Mouse (Mus musculus) ovary, adult 18-20 months (tissue): ENCODE measurements at regions not wholly inside any gene's neighbourhood (a gene's known extent, or its start where the extent isn't known, plus 50 kb on each side); places are given as distances from the start of the nearest gene placed in this dataset.

Source experiments
- DNase-seq: peaks from one replicate; pipeline ENCODE4 v3.0.0; 2022; ENCODE audit warnings: low spot score, mixed read lengths

DNA sequence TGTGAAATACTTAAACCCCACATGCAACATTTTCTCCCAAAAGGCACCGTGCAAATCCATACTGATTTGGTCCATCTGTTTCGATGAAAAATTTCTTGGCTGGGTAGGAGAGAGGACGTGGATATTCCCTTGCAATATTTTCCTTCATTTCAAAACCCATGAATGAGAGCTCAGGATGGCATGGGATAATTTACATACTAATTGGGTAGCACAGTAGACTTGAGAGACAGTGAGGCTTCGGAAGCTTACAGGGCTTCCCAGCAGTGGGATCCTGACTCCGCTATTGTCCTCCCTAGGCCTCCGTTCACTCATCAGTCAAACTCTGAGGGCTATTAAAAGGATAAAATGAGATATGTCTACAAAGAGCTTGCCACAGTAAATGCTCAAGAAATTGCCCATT, 59.8 kb downstream of the Sox3 start:
- no peak for DNase-seq

DNA sequence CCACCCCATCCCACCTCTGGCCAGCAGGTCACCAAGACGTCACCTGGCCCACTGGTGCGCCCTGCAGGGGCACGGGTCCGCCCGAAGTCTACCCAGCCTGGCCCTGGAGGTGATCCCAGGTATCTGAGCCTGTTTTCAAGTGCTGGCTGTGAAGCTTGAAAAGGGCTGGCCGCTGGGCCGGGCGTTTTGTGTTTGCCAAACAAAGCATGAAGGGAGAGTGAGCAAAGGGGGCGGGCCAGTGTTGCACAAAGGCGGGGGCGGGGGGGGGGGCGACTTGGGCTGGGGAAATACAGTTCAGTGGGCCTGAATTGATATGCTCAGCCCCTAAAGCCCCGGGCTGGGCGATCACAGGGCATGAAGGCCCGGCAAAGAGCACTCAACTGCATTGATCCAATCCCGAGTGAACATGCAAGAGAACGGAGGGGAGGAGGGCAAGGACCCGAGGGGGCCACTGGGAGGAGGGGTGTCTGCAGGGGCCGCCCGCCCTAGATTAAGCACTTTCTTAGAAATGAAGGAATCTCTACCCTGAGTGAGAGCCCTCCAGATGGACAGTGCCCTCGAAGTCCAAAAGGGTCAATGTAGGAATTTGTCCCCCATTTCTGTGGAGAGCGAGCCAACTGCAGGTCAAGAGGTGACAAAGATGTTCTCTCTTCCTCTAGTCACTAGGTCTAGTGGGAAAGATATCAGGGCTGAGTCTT, 61.8 kb downstream of the Sox3 start:
- DNase-seq: no peak

DNA sequence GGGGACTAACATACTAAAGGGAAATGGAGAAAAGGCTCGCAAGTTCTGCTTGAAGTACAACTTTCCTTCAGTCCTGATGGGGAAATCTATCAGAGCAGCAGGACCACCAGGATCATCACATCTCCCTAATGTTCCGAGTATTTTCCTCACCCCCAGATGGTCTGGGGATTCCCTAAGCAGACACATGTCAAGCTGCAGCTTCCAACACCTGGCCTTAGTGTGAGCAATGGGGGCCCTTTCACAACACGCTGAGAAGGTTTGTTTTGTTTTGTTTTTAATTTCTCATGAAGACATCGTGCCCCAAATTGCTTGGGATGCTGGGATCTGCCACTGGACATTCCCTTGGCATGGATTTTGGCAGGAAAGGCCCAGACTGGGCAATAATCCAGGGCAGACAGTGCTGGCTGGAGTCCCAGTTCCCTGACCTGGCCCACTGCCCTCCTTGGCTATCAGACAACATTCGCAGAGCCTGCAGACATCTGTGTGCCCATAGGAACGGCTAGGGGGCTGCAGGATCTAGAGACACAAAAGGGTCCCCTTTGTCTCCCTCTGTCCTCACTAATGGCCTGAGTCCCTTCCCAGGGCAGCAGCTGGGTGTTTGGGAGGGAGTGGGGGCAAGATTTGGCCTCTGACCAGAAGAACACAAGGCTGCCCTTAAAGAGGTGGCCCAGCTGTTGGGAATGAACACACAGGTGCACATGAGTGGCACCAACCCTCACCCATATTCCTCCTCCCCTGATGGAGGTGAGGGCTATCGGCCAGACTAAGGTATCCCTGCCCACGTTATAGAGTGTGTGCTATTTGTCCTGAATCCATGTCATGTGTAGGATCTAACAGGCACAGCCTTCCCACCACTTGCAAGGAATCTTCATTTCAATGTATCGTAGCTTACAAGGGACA, 67.8 kb downstream of the Sox3 start:
- DNase-seq: peak; percentile 15

DNA sequence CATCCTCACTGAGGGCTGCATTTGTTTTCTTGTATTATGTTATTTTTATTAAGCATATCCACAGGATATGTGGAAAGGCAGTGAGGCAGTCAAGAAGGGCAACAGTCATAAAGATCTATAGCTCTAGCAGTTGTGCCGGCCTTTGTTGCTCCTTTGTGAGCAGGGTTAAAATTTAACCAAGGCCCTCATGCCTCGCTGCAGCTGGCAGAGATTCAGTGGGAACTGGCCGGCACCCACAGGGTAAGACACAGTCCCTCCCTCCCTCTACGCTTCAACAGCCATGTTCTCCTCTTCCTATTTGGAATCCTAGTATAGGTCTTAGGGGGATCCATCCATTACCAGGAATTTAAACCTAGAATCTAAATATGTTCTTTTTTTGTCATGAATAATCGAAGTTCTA, 94.7 kb downstream of the Sox3 start:
- DNase-seq: no peak

DNA sequence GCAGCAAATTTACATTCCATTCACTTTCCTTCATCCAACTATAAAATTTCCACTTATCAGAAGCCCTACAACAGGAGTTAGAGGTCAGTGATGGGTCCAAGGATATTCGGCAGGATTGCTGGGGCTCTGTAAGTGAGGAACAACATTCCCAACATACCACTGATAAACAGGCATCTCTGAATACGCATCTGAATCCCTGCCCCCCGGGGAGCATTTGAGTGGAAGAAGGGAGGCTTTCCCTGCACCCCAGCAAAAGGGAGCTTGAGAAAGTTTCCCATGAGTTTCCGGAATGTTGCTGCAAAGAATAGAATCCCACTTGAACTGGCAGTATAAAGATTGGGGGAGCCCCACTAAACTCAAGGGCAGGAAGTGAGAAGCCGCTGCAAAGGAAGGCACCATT, 112.5 kb downstream of the Sox3 start:
- no peak for DNase-seq

DNA sequence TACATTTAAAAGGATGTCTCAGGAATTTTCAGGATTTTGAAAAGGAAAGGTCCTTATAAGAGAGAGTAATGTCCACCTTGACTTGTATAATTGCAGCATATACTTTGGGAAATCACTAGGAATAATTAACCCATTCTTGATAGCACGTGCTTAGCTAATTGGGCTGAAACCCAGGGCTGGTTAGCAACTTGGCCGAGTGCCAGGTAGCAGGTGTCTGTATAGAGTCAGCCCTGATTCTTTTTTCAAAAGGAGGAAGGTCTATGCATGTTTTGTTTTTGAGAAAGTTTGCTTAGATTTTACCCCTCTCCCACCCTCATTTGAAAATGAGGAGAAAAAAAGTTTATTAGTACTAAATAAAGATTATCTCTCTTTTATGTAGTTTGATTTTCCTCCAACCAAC, 113.1 kb downstream of the Sox3 start:
- DNase-seq: no peak

DNA sequence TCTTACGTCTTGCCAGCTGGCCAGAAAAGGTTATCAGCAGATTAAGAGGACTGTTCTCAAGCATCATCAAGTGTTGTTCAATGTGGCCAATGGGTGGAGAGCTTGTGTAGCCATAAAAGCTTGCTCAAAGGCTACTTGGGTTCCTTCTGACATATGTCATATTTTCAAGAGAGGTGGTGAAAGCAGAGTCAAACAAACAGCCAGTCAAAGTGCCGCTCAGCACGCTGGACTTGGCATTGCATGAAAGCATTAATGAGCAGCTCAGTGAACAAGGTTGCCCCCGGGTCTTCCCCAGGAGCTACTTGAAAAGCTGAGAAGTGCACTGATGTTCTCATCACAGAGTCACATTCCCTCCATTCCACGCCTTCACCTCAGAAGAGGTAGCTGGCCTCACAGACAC, 119.6 kb downstream of the Sox3 start:
- no peak for DNase-seq

DNA sequence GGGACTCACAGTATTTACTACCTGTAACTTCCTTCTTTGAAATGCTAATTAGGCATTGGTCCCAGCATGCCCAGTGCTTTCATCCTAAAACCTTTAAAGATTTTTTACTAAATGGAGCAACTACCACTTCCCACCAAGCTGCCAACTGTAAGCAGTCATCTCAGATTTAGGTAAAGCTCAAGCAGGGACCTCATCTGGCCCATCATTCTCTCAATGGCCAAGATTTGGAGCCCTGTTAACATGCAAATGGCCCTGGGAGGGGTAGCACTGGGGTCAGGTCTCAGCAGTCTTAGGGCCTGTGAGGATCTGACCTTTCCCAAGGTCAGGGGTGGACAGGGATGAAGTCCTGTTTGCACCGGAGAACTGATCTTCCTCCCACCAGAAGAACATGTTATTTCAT, 120.8 kb downstream of the Sox3 start:
- no peak for DNase-seq

DNA sequence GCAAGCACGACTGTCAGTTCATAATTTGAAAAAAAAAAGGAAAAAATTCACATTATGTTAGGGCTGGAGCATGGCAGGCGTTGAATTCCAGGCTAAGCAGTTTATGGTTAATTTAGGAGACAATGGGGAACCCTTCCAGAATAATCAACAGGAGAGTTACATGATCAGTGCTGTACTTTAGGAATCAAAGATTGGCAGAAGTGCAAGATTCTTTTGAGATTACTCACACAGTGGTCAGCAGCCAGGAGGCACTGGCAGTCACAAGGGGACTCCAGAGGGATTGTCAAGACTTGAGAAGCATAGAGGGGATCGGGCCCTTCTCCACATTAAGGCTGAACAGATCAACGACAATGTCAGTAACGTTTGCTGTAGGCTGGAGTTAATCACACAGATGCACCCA, 142.8 kb downstream of the Sox3 start:
- no peak for DNase-seq

DNA sequence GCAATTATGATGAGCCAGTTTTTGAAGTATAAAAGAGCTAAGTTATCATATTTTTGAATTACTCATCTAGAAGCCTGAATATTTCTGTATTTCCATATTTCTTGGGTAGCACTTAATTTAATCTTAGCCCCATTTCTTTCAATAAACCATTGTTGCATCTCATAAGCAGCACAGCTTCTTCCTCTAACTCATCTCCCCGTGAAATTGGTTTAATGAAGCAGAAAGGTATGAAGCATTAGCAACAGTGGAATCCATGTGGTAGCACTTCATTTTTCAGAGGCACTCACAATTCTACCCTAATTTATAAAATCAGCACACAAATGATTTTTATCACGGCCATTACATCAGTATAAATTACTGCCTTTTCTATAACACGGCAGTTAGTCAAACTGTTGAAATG, 149.3 kb downstream of the Sox3 start:
- DNase-seq: no peak

DNA sequence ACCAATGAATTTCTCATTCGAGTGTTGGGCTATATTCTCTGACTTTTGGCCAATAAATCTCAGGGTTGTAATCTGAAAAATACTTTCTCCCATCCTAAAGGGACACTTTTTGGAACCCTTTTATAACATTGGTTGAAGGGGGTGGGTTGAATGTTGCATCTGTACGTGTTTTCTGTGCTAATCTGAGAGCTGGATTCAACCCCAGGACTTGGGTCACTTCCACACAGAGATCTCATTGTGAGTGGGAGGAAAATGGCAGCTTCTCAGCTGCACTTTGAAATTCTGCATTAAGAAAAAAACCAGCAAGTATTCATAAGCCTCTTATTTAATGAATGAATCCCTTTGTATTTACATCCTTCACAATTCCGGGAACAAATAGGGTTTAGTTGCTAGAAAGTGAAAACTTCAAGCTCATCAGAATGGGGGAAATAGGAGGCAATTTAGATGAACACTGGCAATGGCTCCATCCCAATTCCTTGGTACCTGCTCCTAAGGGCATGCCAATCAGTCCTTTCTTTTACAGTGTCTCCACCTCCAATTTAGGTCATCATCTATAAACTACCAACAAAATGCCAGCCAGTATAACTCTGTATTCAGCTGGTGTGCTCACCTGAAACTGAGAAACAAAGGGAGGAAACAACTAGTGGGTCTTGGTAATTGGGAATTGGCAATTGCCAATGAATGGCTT, 150.1 kb downstream of the Sox3 start:
- no peak for DNase-seq

DNA sequence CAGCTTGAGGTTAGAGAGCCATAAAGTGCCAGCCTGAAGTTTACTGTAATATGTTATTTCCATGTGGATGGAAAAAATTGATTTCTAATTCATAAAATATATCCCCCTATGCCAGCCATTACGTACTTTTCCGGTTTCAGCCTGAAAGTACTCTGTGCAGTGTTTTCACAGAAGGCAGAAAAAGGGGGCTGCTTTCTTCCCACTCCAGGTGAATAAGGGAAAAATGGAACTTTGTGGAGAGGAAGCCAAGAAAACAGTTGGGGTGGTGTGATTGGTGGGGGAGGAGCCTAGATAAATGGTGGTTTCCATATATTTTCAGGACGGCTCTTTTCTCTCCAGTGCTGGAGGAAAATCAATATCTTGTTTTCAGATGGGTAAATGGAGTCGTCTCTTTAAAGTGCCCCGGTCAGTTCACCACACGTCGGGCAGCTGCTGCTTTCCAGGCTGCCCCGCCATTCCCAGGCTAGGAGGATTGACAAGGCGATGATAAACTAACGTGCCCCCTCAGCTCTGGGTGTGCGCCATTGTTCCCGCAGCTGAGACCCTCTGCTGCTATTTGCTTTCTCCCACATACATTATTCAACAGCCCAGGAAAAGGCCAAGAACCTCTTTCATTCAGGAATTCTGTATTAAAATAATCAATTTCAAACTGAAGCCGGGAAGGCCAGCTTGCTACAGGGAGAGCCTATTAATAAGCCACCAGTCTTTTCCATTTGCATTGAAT, 127.1 kb upstream of the Atp11c start:
- DNase-seq: no peak

DNA sequence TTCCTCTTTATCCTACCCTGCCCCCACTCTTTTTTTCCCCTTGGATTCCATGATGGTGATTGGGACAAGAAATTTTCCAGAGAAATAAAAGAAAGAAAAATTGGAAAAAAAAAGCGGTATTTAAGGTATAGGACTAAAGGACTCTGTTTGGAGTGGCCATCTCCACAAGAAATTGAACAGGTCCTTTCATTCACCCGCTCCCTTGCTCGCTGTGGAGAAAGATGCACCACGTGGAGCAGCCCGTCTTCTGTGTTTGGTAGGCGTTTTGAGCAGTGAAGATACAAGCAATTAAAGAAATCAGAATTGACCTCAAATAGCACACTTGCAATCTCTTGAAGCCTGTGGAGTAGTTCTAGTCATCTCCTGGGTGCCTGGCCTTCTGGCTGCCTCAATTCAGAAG, 126.3 kb upstream of the Atp11c start:
- no peak for DNase-seq

DNA sequence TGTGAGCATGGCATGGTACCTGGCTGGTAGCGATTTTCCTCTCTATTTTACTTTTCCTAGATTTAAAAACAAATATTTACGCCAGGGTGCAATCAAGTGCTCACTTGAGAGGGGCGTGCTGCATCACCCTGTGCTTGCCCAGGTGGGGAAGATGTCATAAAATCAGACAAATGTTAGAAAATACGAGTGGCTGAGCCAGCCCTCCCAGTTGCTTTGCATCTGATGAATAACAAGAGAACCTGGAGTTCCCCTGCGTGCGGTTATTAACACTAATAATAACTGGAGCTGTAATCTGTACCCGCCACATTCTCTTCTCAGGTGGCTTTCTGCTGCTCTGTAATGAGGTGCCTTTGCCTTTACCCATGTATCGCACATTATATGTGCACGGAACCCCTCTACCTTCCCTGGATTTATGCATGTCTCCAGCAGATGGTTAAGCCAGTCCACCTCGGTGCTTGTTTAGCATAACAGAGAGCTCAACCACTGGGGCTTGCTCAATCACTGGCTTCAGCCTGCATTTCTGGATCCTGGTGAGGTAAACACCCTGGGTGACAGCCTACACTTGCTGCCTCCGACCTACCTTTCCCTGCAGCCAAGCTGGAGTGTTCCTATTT, 125.8 kb upstream of the Atp11c start:
- no peak for DNase-seq

DNA sequence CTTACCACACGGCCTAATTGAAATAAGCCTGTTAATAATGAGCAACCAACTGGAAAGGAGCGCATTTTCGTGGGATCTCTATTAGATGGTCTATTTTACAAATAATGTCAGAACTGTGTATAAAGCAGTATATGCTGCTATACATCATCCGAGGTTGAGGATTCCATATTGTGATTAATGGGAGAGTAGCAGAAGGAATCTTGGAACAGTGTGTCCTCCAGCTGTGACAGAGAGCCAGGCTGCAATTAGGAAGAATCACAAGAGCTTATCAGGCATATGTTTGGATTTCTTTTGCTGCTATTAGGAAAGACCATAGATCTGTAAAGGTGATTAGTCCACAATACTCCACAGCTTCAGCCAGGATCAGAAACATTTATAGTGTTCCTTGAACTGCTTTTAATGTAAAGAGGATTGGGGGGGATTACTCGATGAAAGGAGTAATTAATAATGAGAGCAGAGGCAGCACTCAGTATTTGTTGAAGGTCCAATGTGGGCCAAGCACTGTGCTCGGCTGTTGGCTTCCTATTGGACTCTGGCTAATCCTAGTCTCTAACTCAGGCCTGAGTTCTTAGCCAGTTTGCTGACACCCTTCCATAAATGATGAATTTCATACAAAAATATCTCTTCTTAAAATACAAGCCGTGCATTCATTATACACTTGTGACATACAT, 88.7 kb upstream of the Atp11c start:
- DNase-seq: no peak

DNA sequence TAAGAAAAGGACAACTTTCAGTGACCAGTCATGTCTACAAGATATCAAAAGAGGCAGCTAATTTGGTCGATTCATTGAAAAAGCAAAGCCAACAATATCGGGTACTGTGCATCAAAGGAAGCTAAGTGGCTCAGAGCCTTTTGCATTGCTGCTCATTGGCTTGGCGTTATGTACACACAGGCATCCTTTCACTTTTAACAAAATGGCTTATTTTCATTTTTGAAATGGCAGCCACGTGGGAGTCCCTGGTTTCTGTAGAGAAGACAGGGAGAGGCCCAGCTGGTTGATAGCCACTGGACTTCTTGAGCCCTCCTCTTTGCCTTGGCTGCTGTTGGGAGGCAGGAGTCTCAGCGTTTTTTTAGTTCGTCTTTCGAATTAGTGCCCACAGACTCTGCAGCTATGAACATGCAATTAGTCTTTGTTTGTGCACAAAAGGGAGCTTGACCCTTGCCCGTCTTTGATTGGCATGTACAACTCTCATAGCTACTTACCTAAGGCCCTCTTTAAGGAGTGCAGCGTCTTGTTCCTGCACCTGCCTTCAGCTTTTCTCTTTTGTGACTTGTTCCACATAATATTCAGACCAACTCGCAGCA, 52.3 kb upstream of the Atp11c start:
- no peak for DNase-seq
